In genomic region chr6:5382583-5383215, GRCm38 (mm10) we compare ENCODE assay signal across 8 mouse cellular contexts. TPM values are rescaled to one million over a fixed set of nuclear protein-coding genes. Genes with fewer than 3 reads are reported as not detected.
DNase-seq lines count a peak whose midpoint lies in the region; ATAC-seq and TF ChIP-seq lines count a peak whose summit lies in the region.

No protein-coding gene starts in this region.

- peak; percentile 95 for TF ChIP-seq RAD21 in CH12.LX (IDR thresholded peaks at IDR 0.05; ENCODE audit: low read depth, low read length)

- H3K4me1 ChIP-seq in CH12.LX (ENCODE audit: control insufficient read depth in 1 of 2, insufficient read depth in 2 of 2), result peaks cover 4 to 27% of the 10 kb centered on the region in 2 experiments
- H3K4me1 ChIP-seq in forebrain, embryonic 10.5 days, result peaks cover 72% of the 10 kb centered on the region
- H3K4me1 ChIP-seq in heart, embryonic 14.5 days (ENCODE audit: control insufficient read depth in 2 of 2, insufficient read depth in 2 of 2, low read length in 2 of 2), result peaks cover 4 to 11% of the 10 kb centered on the region in 2 experiments
- H3K4me1 ChIP-seq in liver, adult 2 months (ENCODE audit: control insufficient read depth, insufficient read depth, low read length), result 0 out of 2 replicates have a peak, but pooled peaks cover 6% of the 10 kb centered on the region

- dilution Hi-C loops in CH12.LX (cut with MboI; ENCODE audit: extremely low pct_ligation_motif_present, extremely low pct_unique_long_range_greater_than_20kb, low sequenced_read_pairs), result no loop called here

- no peak for TF ChIP-seq POLR2A in CH12.LX (IDR thresholded peaks at IDR 0.05; ENCODE audit: low read depth, low read length)
- no peak for TF ChIP-seq POLR2A in liver, adult 2 months (IDR thresholded peaks at IDR 0.05; ENCODE audit: extremely low read depth, insufficient read depth, low read length)

- no peak overlapping the region for H3K27ac ChIP-seq in CH12.LX (ENCODE audit: insufficient read depth, low read depth)
- peak overlapping the region; percentile 93 for H3K27ac ChIP-seq in forebrain, embryonic 10.5 days
- peak overlapping the region; percentile 33 to 38 for H3K27ac ChIP-seq in heart, embryonic 14.5 days (replicated peaks in 1 of 2; ENCODE audit: control insufficient read depth in 1 of 2, insufficient read depth in 1 of 2, low read depth in 2 of 2, low read length in 2 of 2)
- no peak overlapping the region for H3K27ac ChIP-seq in liver, adult 2 months (replicated peaks; ENCODE audit: insufficient read depth, low read depth, low read length)

- H3K79me2 ChIP-seq in CH12.LX (replicated peaks; ENCODE audit: control insufficient read depth, extremely low read depth, insufficient read depth, poor library complexity, severe bottlenecking), result no peaks in the 10 kb centered on the region
- H3K79me2 ChIP-seq in liver, adult 2 months (ENCODE audit: control insufficient read depth, insufficient read depth, low read length), result no peaks in the 10 kb centered on the region

- in situ Hi-C loops in CH12.LX (cut with MboI; ENCODE audit: low pct_ligation_motif_present, low pct_unique_long_range_greater_than_20kb, low sequenced_read_pairs), result loop anchor here (10.0 to 25.0 kb wide), 5 partner anchors 148 to 820 kb away; no protein-coding TSS in a partner anchor

- peak overlapping the region; percentile 97 for H3K4me2 ChIP-seq in CH12.LX (ENCODE audit: insufficient read depth, low read depth, poor library complexity, severe bottlenecking)
- peak overlapping the region; percentile 86 for H3K4me2 ChIP-seq in heart, embryonic 14.5 days (ENCODE audit: low read length)

- 2% methylated on average over 16 of the region's 16 CpGs for WGBS in forebrain, embryonic 10.5 days
- WGBS in heart, embryonic 14.5 days, result 1% methylated on average over 16 of the region's 16 CpGs
- 1% methylated on average over 16 of the region's 16 CpGs for WGBS in liver, adult 2 months

- ATAC-seq in heart, embryonic 14.5 days (ENCODE audit: insufficient number of reproducible peaks, insufficient read depth, low FRiP score, low read depth), result peak; percentile 54

- H3K4me3 ChIP-seq in CH12.LX (replicated peaks in 1 of 3; ENCODE audit: low read depth in 2 of 3, low read length in 2 of 3, poor library complexity in 1 of 3), result peak overlapping the region; percentile 23 to 58 (median 52)
- H3K4me3 ChIP-seq in forebrain, embryonic 10.5 days, result peak overlapping the region; percentile 44
- peak overlapping the region; percentile 44 to 45 for H3K4me3 ChIP-seq in heart, embryonic 14.5 days (ENCODE audit: control insufficient read depth in 1 of 2, insufficient read depth in 1 of 2, low read depth in 1 of 2, low read length in 2 of 2)
- H3K4me3 ChIP-seq in liver, adult 2 months (ENCODE audit: insufficient read depth, low read depth, low read length), result no peak overlapping the region

- DNase-seq in CH12.LX (ENCODE audit: extremely low read depth), result peak; percentile 78
- peak; percentile 45 for DNase-seq in c-Kit-positive CD71-negative TER-119-negative erythroid progenitor cells, embryonic 14.5 days (ENCODE audit: low read depth)
- DNase-seq in forebrain, embryonic 10.5 days (ENCODE audit: extremely low spot score, low spot score), result peak; percentile 84
- peak; percentile 88 for DNase-seq in kidney, postnatal 10 days
- peak; percentile 59 for DNase-seq in liver, adult 2 months (ENCODE audit: extremely low read depth, low read depth, low spot score)
- peak; percentile 70 for DNase-seq in naive thymus-derived CD4-positive, alpha-beta T cell, adult 2 months (ENCODE audit: low read depth)
- DNase-seq in splenic B cell, adult 2 months (ENCODE audit: low read depth, low spot score), result peak; percentile 81

- H3K36me3 ChIP-seq in CH12.LX (replicated peaks in 1 of 2; ENCODE audit: control insufficient read depth in 1 of 2, insufficient read depth in 1 of 2, low read length in 1 of 2), result no peaks in the 10 kb centered on the region
- H3K36me3 ChIP-seq in forebrain, embryonic 10.5 days (replicated peaks), result no peaks in the 10 kb centered on the region
- H3K36me3 ChIP-seq in heart, embryonic 14.5 days (ENCODE audit: control insufficient read depth, insufficient read depth, low read length), result no peaks in the 10 kb centered on the region
- no peaks in the 10 kb centered on the region for H3K36me3 ChIP-seq in liver, adult 2 months (ENCODE audit: control insufficient read depth, insufficient read depth, low read length)
- H3K36me3 ChIP-seq in splenic B cell, adult 2 months (ENCODE audit: control insufficient read depth, insufficient read depth, low read length, poor library complexity, severe bottlenecking), result no peaks in the 10 kb centered on the region

- H3K9me3 ChIP-seq in CH12.LX (replicated peaks; ENCODE audit: low read length), result no peaks in the 10 kb centered on the region
- no peaks in the 10 kb centered on the region for H3K9me3 ChIP-seq in forebrain, embryonic 10.5 days
- no peaks in the 10 kb centered on the region for H3K9me3 ChIP-seq in heart, embryonic 14.5 days (ENCODE audit: control insufficient read depth, low read length)

- 0 out of 2 replicates have a peak, but pooled peaks have one; percentile 18 for TF ChIP-seq EP300 in CH12.LX (IDR thresholded peaks at IDR 0.05; ENCODE audit: low read length)

- peak overlapping the region; percentile 54 for H3K9ac ChIP-seq in CH12.LX (ENCODE audit: insufficient read depth, low read depth)
- peak overlapping the region; percentile 71 for H3K9ac ChIP-seq in heart, embryonic 14.5 days (ENCODE audit: low read length)
- H3K9ac ChIP-seq in liver, adult 2 months (ENCODE audit: low read depth, low read length), result no peak overlapping the region

- TF ChIP-seq CTCF in CH12.LX (conservative IDR thresholded peaks at IDR 0.05 in 1 of 2, IDR thresholded peaks at IDR 0.05 in 1 of 2; ENCODE audit: low read depth in 2 of 2, low read length in 2 of 2), result peak; percentile 60 to 96
- TF ChIP-seq CTCF in liver, adult 2 months (IDR thresholded peaks at IDR 0.05; ENCODE audit: low read depth, low read length), result peak; percentile 89

- no peaks in the 10 kb centered on the region for H3K27me3 ChIP-seq in CH12.LX (replicated peaks)
- no peaks in the 10 kb centered on the region for H3K27me3 ChIP-seq in forebrain, embryonic 10.5 days (ENCODE audit: poor library complexity, severe bottlenecking)
- no peaks in the 10 kb centered on the region for H3K27me3 ChIP-seq in heart, embryonic 14.5 days (ENCODE audit: control insufficient read depth, insufficient read depth, low read length)
- H3K27me3 ChIP-seq in liver, adult 2 months (ENCODE audit: control insufficient read depth, insufficient read depth, low read length), result 0 out of 2 replicates have a peak, but pooled peaks cover 5% of the 10 kb centered on the region
- no peaks in the 10 kb centered on the region for H3K27me3 ChIP-seq in splenic B cell, adult 2 months (ENCODE audit: control insufficient read depth, insufficient read depth, low read length, poor library complexity, severe bottlenecking)

TF ChIP-seq in CH12.LX, 34 proteins besides CTCF, POLR2A, EP300 and RAD21:
- TF ChIP-seq MXI1 (IDR thresholded peaks at IDR 0.05; ENCODE audit: low read depth, low read length), result 0 out of 2 replicates have a peak, but pooled peaks have one; percentile 45
- 0 out of 2 replicates have a peak, but pooled peaks have one; percentile 42 for TF ChIP-seq JUND (conservative IDR thresholded peaks at IDR 0.05; ENCODE audit: low read depth, low read length)
- peak; percentile 23; the same call in 1 of the 2 replicates for TF ChIP-seq CHD1 (IDR thresholded peaks at IDR 0.05; ENCODE audit: low read depth, low read length)
- TF ChIP-seq IRF4 (IDR thresholded peaks at IDR 0.05; ENCODE audit: low read depth, low read length), result peak; percentile 15; the same call in 1 of the 2 replicates
- no peak for TF ChIP-seq ELF1 (IDR thresholded peaks at IDR 0.05; ENCODE audit: low read depth, low read length)
- peak; percentile 70 for TF ChIP-seq SIN3A (IDR thresholded peaks at IDR 0.05; ENCODE audit: low read length)
- no peak for TF ChIP-seq TBP (conservative IDR thresholded peaks at IDR 0.05; ENCODE audit: low read depth, low read length)
- 0 out of 2 replicates have a peak, but pooled peaks have one; percentile 22 for TF ChIP-seq MYC (IDR thresholded peaks at IDR 0.05; ENCODE audit: low read depth, low read length)
- peak; percentile 60 for TF ChIP-seq ZC3H11A (IDR thresholded peaks at IDR 0.05; ENCODE audit: low read depth, low read length)
- TF ChIP-seq SMC3 (IDR thresholded peaks at IDR 0.05; ENCODE audit: low read depth, low read length), result peak; percentile 85
- no peak for TF ChIP-seq POLR2AphosphoS2 (IDR thresholded peaks at IDR 0.05; ENCODE audit: low read depth, low read length)
TF ChIP-seq in CH12.LX: peak in this region for 8.

RNA-seq across cellular contexts. Expression of gene Asb4, which starts 0.5 kb away (rescaled TPM):
- 0.04 TPM in 2 replicates for total RNA-seq in CH12.LX (2012; rRNA removed)
- total RNA-seq in CH12.LX (2014; rRNA removed), result 0.07 and 0.11 TPM in 2 replicates
- 0.07 TPM in 1 of 2 replicates, not detected in the other for polyA plus RNA-seq in CH12.LX (2012; ENCODE audit: insufficient read length, low read depth)
- 23.0 and 25.3 TPM in 2 replicates for polyA plus RNA-seq in forebrain, embryonic 10.5 days (2016; fragmentation: Nextera tagmentation; extraction: Ambion mirVana)
- polyA plus RNA-seq in heart, embryonic 14.5 days (2014; fragmentation: Nextera tagmentation; extraction: Ambion mirVana), result 33.8 and 36.8 TPM in 2 replicates
- total RNA-seq in liver, adult 2 months (2014; rRNA removed), result 0.18 and 0.27 TPM in 2 replicates
- polyA plus RNA-seq in liver, adult 2 months (2012; rRNA removed), result 0.05 and 0.31 TPM in 2 replicates

Comparison
In these comparisons a context has a peak if more than half of its experiments do, and no peak if none do; other contexts are left out.
1. H3K27ac ChIP-seq: peak in forebrain, embryonic 10.5 days (single experiment) and heart, embryonic 14.5 days (2 of 2); none in CH12.LX (single experiment) and liver, adult 2 months (single experiment).
2. RNA of gene Asb4, which starts 0.5 kb away (polyA plus RNA-seq): 33.8 to 36.8 TPM in heart, embryonic 14.5 days and 23.0 to 25.3 TPM in forebrain, embryonic 10.5 days; 0.05 to 0.31 TPM in liver, adult 2 months and 0.07 TPM in CH12.LX; every median in the first group is over 10 times any median in the second.
3. Peak in every context shown above with its lines, with median percentiles within 50 percentile points of each other: DNase-seq.